Mouse (Mus musculus) adrenal gland, postnatal 4 days (tissue): ENCODE data around the gene Map3k7. TPM values are rescaled to one million over a fixed set of nuclear protein-coding genes. Genes with fewer than 3 reads are reported as not detected.
"Not testable (repeated sequence)": the region's sequence is repeated elsewhere in the genome, so short reads cannot be mapped to it uniquely, and the experiment has no call there.

Source experiments
- DNase-seq, 2 experiments: peaks; one replicate each; pipeline ENCODE4 v3.0.0; 2021 to 2022; ENCODE audit warnings: low spot score in 2 of 2, mixed read lengths in 2 of 2
- total RNA-seq, 2 experiments: library from RNA; stranded (reverse); gene quantifications; 2 replicates each; pipeline ENCODE4 v1.2.3; 2021

The Map3k7 gene
- total RNA-seq, 2 experiments from 2014 or later, result 47.8 to 55.2 TPM

DNA sequence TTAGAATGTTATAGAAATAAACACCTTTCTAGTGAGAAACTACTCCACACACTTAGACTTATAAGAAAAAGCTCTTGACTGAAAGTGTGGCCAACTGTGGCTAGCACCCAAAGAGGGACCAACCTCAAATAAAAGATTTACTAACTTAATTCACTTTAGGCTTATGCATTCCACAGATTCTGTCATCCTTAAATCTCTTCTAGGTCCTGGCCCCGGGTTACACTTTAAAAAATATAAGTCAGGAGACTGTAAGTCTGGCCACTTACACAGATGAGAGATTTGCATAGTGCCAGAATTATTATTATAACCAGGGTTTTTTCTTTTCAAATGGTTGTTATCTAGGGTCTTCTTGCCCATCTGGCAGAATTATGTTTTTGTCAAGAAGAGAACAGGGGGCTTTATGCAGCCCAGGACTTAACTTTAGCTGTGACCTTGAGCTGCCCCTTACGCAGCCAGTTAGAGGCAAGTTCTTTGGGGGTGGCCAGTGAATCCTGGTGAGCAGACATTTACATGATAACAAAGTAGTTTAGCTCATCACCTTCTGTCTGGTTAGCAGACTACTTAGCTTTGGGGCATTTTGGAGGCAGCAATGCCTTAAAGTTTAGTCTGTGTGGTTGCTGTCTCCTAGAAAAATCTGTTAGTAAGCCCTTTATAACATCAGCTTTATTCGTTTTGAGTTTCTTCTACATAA is 11.5 kb downstream of the Map3k7 start:
- no peak for DNase-seq

DNA sequence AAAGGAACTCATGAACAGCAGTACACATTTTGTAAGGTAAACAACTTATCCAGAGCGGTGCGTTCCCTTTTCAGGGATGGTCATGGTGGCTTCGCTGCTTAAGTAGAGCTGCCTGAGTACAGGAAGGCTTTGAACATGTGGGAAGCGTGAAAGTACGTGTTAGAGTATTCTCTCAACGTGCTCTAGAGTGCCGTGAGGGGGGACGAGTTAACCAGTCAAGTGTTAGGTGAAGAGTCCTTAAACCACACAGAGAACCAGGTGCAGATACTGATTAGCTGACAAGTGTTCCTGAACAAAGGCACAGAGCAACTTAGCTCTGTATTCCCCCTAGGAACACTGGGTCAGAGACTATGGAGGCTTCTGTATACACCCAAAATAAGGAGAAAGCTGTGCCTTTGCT is 18.0 kb downstream of the Map3k7 start:
- no peak for DNase-seq

DNA sequence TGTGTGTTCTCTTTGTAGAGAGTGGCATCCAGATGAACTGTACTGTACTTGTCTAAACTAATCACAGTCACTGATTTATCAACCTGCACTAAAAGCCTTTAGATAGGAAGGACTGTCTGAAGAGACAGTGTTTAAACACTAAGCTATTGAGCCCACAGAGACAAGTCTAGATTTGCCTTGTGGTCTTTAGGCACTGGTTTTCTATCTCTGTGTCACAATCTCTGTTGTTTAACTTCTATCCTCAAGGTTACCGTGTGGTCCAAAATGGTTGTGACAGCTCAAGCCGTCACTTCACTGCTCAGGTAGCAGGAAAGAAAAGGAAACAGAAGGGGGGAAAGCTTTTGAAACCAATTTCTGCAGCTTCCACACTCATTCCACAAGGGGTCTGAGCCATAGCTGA is 29.5 kb downstream of the Map3k7 start:
- no peak for DNase-seq

DNA sequence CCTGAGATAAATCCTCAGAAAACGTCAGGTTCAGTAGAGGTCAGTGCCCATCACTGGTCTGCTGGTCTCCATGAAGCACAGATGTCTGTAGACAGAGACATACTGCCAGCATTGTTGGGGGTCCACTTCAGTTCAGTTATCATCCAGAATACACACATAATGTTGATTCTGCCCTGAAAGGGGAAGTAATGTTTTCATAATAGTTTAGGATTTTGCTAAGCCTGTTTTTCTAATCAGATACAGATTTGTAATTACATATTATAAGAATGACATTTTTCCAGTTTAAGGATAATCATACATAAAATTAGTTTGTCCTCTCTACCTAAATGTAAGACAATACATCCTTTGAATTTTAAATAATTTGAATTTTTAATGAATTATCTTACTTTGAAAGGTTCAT is 30.0 kb downstream of the Map3k7 start:
- DNase-seq, result no peak

DNA sequence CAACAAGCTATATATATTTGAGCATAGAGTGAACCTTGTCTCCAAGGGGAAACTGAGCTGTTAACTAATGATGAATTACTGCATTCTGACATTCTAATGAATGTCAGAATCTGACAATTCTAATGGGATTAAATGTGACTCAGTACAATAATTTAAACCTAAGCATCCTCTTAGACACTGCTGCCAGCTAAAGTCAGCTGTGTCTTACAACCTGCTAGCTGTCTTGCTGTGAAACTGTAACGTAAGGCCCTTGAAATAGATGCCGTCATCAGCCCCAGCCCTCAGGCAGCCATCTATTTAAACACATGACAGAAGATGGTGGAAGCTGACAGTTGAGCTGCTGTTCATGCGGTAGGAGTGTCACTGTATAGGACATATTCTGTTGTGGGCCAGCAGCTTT is 37.6 kb downstream of the Map3k7 start:
- DNase-seq, result no peak

DNA sequence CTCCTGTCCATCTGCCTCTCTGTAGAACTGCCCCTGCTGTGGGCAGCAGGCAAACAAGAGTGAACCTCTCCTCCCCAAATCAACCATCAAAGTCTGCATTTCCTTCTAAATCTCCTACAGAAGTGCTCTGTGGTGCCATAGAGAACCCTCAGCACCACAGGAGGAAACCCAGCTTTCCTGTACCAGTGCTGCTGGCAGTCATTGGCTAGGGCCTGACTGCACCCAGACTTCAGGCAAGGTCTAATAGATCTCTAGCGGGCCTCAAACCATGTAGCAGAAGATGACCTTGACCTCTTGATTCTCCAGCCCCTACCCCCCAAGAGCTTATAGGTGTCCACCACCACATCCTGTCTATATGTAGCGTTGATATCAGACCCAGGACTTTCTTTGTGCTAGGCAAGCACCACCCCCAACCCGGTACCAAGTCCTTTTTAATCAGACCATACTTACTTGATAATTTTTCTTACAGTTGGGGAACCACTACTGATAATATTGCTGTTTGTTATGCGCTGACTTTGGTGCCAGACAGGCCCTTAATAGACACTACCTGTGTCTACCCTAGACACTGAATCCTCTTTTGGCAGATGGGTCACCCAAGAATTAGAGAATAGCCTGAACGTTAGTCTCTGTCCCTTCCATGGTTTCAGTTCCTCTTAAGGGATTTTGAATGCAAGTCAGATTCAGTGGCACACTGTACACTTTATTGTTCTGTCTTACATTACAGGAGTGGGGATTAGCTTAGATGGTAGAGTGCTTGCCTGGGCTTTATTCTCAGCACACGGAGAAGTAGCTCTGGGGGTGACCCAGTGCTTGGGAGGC is 41.1 kb downstream of the Map3k7 start:
- DNase-seq, result no peak

DNA sequence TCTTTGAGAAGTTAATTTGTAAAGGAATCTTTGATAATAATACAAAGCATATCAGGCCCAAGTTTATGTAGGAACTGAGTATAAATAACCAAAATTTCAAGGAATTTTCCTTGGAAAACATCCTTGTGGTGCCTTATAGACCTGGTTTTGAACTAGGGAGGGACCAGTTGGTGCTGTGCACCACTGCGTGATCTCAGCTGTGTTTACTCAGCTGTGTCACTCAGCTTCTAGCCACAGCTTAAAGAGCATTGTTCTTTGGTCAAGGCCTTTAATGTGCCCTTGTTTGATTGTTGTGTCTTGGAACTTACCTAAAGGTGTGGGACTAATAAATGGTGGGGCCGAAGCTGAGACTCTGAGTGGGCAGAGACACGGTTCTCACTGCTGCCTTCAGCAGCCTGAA is 43.3 kb downstream of the Map3k7 start:
- no peak for DNase-seq

DNA sequence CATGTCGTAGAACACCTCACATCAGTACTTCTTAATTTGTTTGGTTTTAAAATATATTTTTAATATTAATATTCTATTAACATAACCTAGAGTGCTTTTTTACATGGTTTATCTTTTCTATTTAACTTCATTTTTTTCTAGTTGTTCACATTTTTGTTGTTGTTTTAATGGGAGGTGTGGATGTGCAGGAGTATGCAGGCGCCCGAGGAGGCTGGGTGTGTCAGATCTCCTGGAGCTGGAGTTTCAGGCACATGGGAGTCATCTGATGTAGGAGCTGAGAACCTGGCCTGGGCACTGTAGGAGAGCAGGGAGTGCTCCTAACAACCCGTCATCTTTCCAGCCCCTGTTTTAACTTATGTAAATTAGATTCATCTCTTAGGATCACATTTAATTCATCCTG is 44.2 kb downstream of the Map3k7 start:
- DNase-seq, result no peak

DNA sequence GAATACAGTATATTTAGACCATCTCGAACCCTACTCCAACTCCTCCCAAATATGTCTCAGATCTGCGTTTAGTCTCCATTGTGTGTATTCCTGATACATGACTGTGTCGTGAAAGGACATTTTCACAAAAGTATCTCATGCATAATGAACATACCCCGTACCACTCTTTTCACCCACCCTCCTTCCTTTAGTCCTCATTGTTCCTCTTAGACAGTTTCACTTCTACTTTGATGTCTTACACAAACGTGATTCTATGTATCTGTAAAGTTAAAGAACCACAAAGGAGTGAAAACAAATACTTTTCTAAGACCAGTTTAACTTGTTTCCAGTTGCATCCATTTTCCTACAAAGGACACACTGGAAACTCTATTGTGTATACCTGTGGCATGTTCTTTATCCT is 46.9 kb downstream of the Map3k7 start:
- DNase-seq, result no peak

DNA sequence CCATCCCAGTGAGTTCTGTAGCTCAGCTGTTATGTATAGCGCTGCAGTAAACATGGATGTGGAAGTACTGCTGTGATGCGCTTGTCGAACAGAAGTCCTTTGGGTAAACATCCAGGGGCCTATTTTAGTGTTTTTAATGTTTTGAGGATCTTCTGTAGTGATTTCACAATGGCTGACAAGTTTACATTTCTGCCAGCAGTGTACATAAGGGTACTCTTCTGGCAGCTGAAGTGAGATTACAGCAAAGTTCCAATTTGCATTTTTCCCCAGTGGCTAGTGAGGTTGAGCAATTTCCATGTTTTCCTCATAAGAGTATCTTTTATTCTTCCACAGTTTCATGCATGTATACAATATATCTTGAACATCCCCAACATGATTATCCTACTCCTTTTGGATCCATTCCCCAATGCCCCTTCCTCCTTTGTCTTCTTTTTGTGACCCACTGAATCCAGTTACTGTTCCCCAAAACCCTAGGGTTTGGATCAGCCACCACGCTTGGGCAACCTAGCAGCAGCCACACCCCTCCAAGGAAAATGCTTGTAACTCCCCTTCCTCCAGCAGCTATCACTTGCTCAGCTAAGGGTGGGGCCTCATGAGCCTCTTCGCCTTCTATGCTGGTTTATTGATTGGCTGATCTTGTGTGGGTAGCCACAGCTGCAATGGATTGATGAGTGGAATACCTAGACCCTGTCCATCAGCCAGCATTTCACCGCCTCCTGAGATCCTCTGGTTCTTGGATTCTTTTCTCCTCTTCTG is 47.5 kb downstream of the Map3k7 start:
- DNase-seq, result no peak

DNA sequence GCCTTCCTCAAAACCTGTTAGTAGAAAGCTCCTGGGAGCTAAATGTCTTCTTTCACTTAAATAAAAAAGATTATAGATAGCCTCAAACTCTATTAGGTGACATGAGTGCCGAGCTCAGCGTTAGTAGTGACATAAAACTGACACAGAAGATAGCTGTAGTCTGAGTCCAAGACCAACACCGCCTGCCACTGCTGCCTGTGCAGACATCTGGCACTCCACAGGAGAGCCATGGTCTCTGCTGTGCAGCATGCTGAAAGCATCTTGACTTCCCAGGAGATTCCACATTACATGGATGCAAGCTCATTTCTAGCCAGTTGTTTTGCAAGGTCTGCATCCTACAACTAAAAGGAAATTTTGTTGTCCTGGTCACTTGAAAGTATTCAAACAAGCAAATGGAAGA is 57.2 kb downstream of the Map3k7 start:
- DNase-seq, result no peak

DNA sequence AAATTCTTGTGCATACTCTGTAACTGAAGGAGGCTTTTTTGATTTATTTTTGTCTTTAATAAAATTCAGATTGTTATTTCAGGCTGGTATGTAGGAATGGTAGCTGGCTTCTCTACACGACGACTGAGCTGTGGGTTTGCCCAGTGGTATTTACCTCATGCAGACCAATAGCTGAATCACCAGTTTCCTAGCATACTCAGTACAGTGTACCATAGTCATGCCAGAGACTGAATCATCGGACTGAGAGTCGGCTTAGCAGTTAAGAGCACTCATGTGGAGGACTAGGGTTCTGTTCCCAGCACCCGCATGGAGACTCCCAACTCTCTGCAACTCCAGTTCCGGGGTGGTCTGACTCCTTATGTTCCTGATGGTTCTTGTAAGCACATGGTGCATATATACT is 58.4 kb downstream of the Map3k7 start:
- no peak for DNase-seq

DNA sequence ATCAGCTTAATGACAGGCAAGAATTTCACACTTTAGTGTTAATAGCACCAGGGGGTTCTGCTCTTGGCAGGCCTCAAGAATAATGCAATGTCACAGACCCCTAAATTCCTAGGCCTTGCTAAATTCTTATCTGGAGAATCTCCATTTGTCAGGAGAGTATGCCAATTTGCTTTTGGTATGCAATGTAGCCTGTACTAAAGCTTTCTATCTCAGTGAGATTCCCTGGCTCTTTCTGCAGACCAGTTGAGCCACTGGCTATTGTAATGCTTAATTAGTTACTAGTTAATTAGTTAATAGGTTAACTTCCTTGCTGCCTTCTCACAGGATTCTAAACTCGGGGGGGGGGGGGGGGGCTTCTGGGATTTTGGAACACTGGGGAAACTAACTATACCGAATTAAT is 60.3 kb downstream of the Map3k7 start:
- not testable (repeated sequence) for DNase-seq

DNA sequence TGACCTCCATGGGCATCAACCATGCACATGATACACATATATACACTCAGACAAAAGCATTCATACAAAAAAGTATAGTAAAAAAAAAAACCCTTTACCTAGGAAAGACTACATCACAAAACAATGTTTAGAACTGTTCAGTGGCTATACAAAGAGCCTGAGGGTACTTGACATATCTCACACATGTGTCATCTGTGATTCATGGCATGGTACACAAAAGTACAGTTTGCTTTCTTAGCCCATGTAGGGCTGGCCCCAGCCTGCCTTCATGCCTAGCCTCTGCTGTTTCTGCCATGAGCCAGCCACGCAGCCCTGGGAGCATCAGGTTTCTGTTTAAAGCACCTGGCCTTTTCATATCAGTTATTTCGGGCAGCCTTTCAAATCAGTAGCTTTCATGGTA is 61.2 kb downstream of the Map3k7 start:
- no peak for DNase-seq

DNA sequence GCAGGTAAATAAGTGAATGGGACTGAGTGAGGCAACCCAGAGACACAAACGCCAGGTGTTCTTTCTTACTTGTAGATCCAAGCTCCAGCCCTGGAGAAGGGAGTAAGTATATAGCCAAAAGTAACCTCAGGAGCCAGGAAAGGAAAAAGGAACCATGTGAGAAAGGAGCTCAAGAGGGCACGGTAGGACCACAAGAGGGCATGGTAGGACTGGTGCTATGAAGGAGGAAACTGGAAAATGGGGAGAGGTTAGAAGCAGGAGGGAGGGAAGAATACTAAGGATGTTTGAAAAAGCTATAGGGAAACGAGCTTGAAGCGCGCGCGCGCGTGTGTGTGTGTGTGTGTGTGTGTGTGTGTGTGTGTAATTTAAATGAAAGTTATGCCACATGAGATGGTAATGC is 63.2 kb downstream of the Map3k7 start:
- no peak for DNase-seq

DNA sequence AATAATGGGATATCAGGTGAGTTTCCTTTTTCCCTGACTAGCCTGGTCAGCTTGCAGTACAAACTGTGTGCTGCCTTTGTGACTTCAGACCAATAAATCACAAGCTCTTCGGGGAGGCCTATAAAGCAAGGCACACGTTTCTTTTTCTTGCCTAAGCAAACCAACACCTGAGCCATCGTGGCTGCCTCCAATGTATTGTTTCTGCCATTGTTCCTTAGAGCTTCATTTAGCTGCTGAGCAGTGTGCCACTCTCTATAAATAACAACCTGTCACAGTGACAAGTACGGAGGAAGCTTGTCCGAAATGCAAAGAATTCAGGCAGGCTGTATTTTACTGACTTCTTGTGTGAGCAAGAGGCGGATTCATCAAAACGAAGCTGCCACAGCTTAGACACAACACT is 73.4 kb downstream of the Map3k7 start:
- DNase-seq, result no peak

DNA sequence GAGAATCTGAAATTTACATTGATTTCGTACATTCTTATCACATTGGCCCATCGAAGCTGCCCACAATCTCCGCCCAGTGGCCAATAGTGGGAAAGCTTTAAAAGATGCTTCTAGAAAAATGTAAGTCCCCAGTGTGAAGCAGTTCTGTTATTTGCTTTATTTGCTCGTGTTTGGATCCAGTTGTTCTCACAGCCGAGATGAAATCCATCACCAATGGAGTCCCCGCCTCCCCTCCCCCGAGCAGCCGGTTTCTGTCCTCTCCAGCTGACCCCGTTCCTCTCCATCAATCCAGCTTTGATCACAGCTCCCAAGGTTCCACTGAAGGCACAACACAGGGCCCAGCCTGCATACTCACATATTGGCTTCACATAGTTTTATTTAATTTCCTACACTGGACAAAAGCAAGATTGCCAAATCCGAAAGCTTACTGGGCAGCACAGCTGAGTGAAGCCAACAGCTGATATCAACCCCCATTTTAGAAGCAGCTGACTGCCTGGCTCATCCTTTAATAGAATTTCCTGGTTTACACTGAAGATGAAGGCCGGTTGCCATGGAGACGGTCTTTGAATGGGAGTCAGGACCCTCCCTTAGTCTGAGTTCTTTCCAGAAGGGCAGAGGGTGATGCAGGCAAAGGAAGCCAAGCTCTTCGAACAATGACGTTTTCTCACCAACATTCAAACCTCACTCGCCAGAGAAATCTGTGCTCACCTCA is 78.0 kb downstream of the Map3k7 start:
- no peak for DNase-seq

DNA sequence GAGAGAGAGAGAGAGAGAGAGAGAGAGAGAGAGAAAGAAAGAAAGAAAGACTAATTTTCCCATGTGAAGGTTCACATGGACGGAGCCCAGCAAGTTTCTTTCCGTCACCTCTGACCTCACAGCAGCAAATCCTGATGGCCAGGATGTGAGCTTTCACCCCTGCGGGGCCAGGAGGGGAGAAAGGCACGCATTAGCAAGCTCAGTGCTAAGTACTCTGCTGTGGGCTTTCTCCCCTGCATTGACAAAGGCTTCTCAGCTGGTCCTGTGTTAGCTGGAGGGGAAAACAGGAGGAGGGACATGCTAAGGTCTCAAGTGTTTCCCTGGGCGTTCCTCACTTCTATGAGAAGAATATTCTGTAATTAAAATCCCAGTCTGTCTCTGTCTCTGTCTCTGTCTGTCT is 81.3 kb downstream of the Map3k7 start:
- DNase-seq, result no peak

DNA sequence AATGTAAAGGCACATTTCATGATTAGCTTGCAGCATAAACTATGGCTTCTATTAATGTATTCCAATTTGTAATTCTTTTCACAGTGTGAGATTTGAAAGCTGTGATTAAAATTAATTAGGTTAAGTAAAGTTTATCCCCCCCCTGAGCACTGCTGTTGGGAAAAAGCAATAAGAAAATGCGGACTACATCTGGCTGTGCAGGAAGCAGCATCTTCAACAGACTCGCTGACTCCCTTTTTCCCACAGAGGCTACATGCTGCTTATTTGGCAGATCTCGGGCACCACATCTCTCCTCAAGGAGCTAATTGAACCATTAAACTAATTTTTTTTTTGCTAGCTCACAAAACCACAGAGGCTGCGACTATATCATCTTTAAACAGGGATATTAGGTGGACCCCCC is 85.9 kb downstream of the Map3k7 start:
- no peak for DNase-seq

DNA sequence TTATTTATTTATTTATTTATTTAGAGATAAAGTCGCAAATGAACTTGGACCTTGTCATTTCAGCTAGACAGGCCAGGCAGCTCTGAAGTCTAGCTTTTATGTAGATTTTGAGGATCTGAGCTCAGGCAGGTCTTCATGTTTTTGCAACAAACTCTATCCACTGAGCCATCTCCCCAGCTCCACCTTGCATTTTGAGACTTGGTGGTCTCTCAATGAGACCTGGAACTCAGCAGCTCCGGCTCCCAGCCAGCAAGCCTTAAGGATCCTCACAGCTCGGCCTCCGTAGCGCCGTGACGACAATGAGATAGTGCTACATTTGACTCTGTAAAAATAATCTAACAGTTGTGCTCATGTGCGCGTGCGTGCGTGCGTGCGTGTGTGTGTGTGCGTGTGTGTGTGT is 89.3 kb downstream of the Map3k7 start:
- DNase-seq, result no peak
